Mouse (Mus musculus) mature B cell (primary cell): ENCODE measurements around the gene Gm9958.

ENCODE experiments used
- in situ Hi-C: fragments of 300-500 bp; cut with MboI; formaldehyde crosslinking; loops from 2 replicates; pipeline ENCODE4 v1.14.3; 2019

The Gm9958 gene

GRCm38 (mm10) chr5:90405210-90405609, 38.2 kb downstream of the Gm9958 start:
- in situ Hi-C loops = no loop called here

- in situ Hi-C loops = no loop called here
Observed at GRCm38 (mm10) chr5:90414142-90414924, 47.3 kb downstream of the Gm9958 start.

GRCm38 (mm10) chr5:90414925-90415295, 47.9 kb downstream of the Gm9958 start:
- in situ Hi-C loops = no loop called here
